Mouse (Mus musculus) stomach, embryonic 16.5 days (tissue): Measurements from ENCODE around the gene Hebp2. TPM values are rescaled to one million over a fixed set of nuclear protein-coding genes. Genes with fewer than 3 reads are reported as not detected.

Source experiments
- ATAC-seq: fragments of 200-750 bp; cut with Nextera tagmentation; 2 replicates; pipeline ENCODE4 v1.8.0; 2017; ENCODE audit warnings: moderate number of reproducible peaks, moderate TSS enrichment; ENCODE audit not compliant: insufficient read depth, low FRiP score
- H3K27ac ChIP-seq: fragments of 300-500 bp; sonication (generic); 2 replicates; pipeline ENCODE4 v1.5.1; 2014; ENCODE audit warnings: low read length
- H3K27me3 ChIP-seq: fragments of 300-500 bp; sonication (generic); 2 replicates; pipeline ENCODE4 v1.6.1; 2014; ENCODE audit warnings: low read length, control low read depth, mixed read lengths; ENCODE audit not compliant: control insufficient read depth, insufficient read depth
- H3K36me3 ChIP-seq: fragments of 300-500 bp; sonication (generic); 2 replicates; pipeline ENCODE4 v1.6.1; 2014; ENCODE audit warnings: low read length; ENCODE audit not compliant: control insufficient read depth, insufficient read depth
- H3K4me1 ChIP-seq: fragments of 300-500 bp; sonication (generic); 2 replicates; pipeline ENCODE4 v1.6.1; 2014; ENCODE audit warnings: low read length, control low read depth, mixed read lengths; ENCODE audit not compliant: control insufficient read depth, insufficient read depth
- H3K4me2 ChIP-seq: fragments of 300-500 bp; sonication (generic); 2 replicates; pipeline ENCODE4 v1.6.1; 2014; ENCODE audit warnings: low read depth, low read length, mixed read lengths
- H3K4me3 ChIP-seq: fragments of 300-500 bp; sonication (generic); replicated peaks from 2 replicates; pipeline ENCODE4 v1.5.1; 2014; ENCODE audit warnings: mild to moderate bottlenecking, low read length
- H3K9ac ChIP-seq: fragments of 300-500 bp; sonication (generic); 2 replicates; pipeline ENCODE4 v1.6.1; 2014; ENCODE audit warnings: low read length
- H3K9me3 ChIP-seq: fragments of 300-500 bp; sonication (generic); replicated peaks from 2 replicates; pipeline ENCODE4 v1.6.1; 2016; ENCODE audit warnings: low read length, control low read depth; ENCODE audit not compliant: control insufficient read depth
- WGBS: fragments of 180-500 bp; shearing (Covaris S2); extraction: QIAGEN DNeasy Blood & Tissue Kit; methylation state at CpG from one replicate; pipeline ENCODE4 v1.1.7; 2014; 5-methylcytosine and 5-hydroxymethylcytosine counted together
- polyA plus RNA-seq: library from polyadenylated mRNA; unstranded; fragments of >200 nt; fragmentation: Nextera tagmentation; extraction: Ambion mirVana; gene quantifications from 2 replicates; pipeline ENCODE4 v1.2.1, GENCODE M21; 2015

The Hebp2 gene
- polyA plus RNA-seq, 1 experiment from 2014 or later: 56.3 TPM

- H3K4me3 ChIP-seq: no peak overlapping the region
- H3K4me2 ChIP-seq: no peak overlapping the region
- 40% methylated on average over 9 of the region's 9 CpGs for WGBS
- no peaks in the 10 kb centered on the region for H3K9me3 ChIP-seq
- ATAC-seq: no peak
- H3K27me3 ChIP-seq: no peaks in the 10 kb centered on the region
- no peak overlapping the region for H3K9ac ChIP-seq
- no peaks in the 10 kb centered on the region for H3K36me3 ChIP-seq
- peaks cover 4% of the 10 kb centered on the region; the same call in 1 of the 2 replicates for H3K4me1 ChIP-seq
- no peak overlapping the region for H3K27ac ChIP-seq
These were observed 20.1 kb downstream of the Hebp2 start for GRCm38 (mm10) chr10:18525726-18526125.

GRCm38 (mm10) chr10:18525311-18525710 is 20.6 kb downstream of the Hebp2 start:
- no peaks in the 10 kb centered on the region for H3K36me3 ChIP-seq
- H3K4me1 ChIP-seq: peaks cover 4% of the 10 kb centered on the region; the same call in 1 of the 2 replicates
- H3K9me3 ChIP-seq: no peaks in the 10 kb centered on the region
- H3K9ac ChIP-seq: no peak overlapping the region
- no peak overlapping the region for H3K4me3 ChIP-seq
- no peak for ATAC-seq
- H3K27me3 ChIP-seq: no peaks in the 10 kb centered on the region
- H3K27ac ChIP-seq: no peak overlapping the region
- WGBS: 88% methylated on average over 15 of the region's 15 CpGs
- no peak overlapping the region for H3K4me2 ChIP-seq

- H3K36me3 ChIP-seq: no peaks in the 10 kb centered on the region
- no peak overlapping the region for H3K4me3 ChIP-seq
- WGBS: 77% methylated on average over 2 of the region's 2 CpGs
- H3K9me3 ChIP-seq: no peaks in the 10 kb centered on the region
- H3K9ac ChIP-seq: no peak overlapping the region
- no peak for ATAC-seq
- no peak overlapping the region for H3K27ac ChIP-seq
- peaks cover 4% of the 10 kb centered on the region; the same call in 1 of the 2 replicates for H3K4me1 ChIP-seq
- H3K4me2 ChIP-seq: no peak overlapping the region
- H3K27me3 ChIP-seq: no peaks in the 10 kb centered on the region
These were observed 23.3 kb downstream of the Hebp2 start for GRCm38 (mm10) chr10:18522556-18522955.

- Histone ChIP-seq H3K4me2 (no peak overlapping the region), H3K9me3 (no peaks in the 10 kb centered on the region), H3K27ac (no peak overlapping the region), H3K36me3 (no peaks in the 10 kb centered on the region), H3K4me1 (peaks cover 4% of the 10 kb centered on the region; the same call in 1 of the 2 replicates), H3K9ac (no peak overlapping the region), H3K4me3 (no peak overlapping the region), H3K27me3 (no peaks in the 10 kb centered on the region)
- ATAC-seq: no peak
- WGBS: 89% methylated on average over 11 of the region's 11 CpGs
These were observed 34.4 kb downstream of the Hebp2 start for GRCm38 (mm10) chr10:18511496-18511895.

DNA sequence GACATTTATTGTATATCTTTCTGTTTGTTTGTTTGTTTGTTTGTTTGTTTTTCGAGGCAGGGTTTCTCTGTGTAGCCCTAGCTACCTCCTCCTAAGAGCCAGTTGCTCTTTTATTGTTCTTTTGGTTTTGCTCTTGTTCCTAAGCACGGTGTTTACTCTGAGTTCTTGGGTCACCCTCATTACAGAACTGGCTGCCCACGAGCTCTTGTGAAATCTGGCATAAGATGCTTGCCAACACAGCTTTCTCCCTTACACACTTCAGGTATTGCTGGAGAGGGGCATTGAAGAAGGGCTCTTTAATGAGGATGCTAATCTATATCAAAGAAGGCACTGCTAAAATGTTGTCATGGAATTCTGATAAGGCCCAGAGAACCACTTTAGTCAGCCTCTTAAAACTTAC is 35.2 kb downstream of the Hebp2 start:
- 84% methylated on average over 3 of the region's 3 CpGs for WGBS
- H3K36me3 ChIP-seq: no peaks in the 10 kb centered on the region

GRCm38 (mm10) chr10:18508586-18508985 is 37.3 kb downstream of the Hebp2 start:
- no peaks in the 10 kb centered on the region for H3K36me3 ChIP-seq
- H3K27ac ChIP-seq: no peak overlapping the region
- no peak overlapping the region for H3K4me2 ChIP-seq
- H3K9ac ChIP-seq: no peak overlapping the region
- H3K4me3 ChIP-seq: no peak overlapping the region
- H3K9me3 ChIP-seq: no peaks in the 10 kb centered on the region
- no peaks in the 10 kb centered on the region for H3K27me3 ChIP-seq
- WGBS: 80% methylated on average over 1 of the region's 1 CpGs
- ATAC-seq: no peak
- peaks cover 4% of the 10 kb centered on the region; the same call in 1 of the 2 replicates for H3K4me1 ChIP-seq

More for the DNA sequence above, 35.2 kb downstream of the Hebp2 start:
- H3K9me3 ChIP-seq: no peaks in the 10 kb centered on the region
- no peak overlapping the region for H3K4me2 ChIP-seq
- H3K9ac ChIP-seq: no peak overlapping the region
- peaks cover 4% of the 10 kb centered on the region; the same call in 1 of the 2 replicates for H3K4me1 ChIP-seq
- H3K27me3 ChIP-seq: no peaks in the 10 kb centered on the region
- H3K27ac ChIP-seq: no peak overlapping the region
- ATAC-seq: no peak
- no peak overlapping the region for H3K4me3 ChIP-seq

DNA sequence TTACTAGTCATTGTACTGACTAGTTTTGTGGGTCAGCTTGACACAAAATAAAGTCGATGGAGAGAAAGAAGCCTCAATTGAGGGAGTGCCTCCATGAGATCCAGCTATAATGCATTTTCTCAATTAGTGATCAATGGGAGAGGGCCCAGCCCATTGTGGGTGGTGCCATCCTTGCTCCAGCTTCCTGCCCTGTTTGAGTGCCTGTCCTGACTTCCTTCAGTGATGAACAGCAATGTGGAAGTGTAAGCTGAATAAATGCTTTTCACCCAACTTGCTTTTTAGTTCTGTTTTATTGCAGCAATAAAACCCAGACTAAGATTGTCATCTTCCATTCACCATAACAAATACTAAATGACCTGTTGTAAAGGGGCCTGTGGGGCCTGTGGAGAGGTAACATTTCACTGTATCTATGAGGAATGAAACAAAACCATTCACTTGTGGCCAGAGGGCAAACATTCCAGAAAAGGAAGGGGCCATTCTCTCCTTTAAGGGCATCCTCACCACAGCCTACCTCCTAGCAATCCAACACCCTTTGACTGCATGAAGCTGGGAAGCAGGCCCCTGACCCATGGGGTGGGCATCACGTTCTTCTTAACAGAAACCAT is 37.9 kb downstream of the Hebp2 start:
- 59% methylated on average over 2 of the region's 2 CpGs for WGBS
- no peak for ATAC-seq
- Histone ChIP-seq H3K4me2 (no peak overlapping the region), H3K4me1 (peaks cover 4% of the 10 kb centered on the region; the same call in 1 of the 2 replicates), H3K36me3 (no peaks in the 10 kb centered on the region), H3K27ac (no peak overlapping the region), H3K9me3 (no peaks in the 10 kb centered on the region), H3K27me3 (no peaks in the 10 kb centered on the region), H3K4me3 (no peak overlapping the region), H3K9ac (no peak overlapping the region)

- no peak overlapping the region for H3K4me3 ChIP-seq
- H3K27ac ChIP-seq: no peak overlapping the region
- ATAC-seq: no peak
- H3K9me3 ChIP-seq: no peaks in the 10 kb centered on the region
- no peaks in the 10 kb centered on the region for H3K36me3 ChIP-seq
- H3K9ac ChIP-seq: no peak overlapping the region
- no peaks in the 10 kb centered on the region for H3K27me3 ChIP-seq
- no peak overlapping the region for H3K4me2 ChIP-seq
- peaks cover 4% of the 10 kb centered on the region; the same call in 1 of the 2 replicates for H3K4me1 ChIP-seq
- WGBS: 72% methylated on average over 6 of the region's 6 CpGs
These were observed 39.4 kb downstream of the Hebp2 start for GRCm38 (mm10) chr10:18506501-18506946.

- H3K4me3 ChIP-seq: no peak overlapping the region
- H3K36me3 ChIP-seq: no peaks in the 10 kb centered on the region
- no peaks in the 10 kb centered on the region for H3K27me3 ChIP-seq
- no peak overlapping the region for H3K4me2 ChIP-seq
- H3K9me3 ChIP-seq: no peaks in the 10 kb centered on the region
- 76% methylated on average over 10 of the region's 10 CpGs for WGBS
- H3K4me1 ChIP-seq: peaks cover 4% of the 10 kb centered on the region; the same call in 1 of the 2 replicates
- no peak overlapping the region for H3K27ac ChIP-seq
- no peak overlapping the region for H3K9ac ChIP-seq
- no peak for ATAC-seq
These were observed 40.2 kb downstream of the Hebp2 start for GRCm38 (mm10) chr10:18505690-18506089.
